Mouse (Mus musculus) testis, adult 2 months (tissue): ENCODE measurements around the gene Clic4.

ENCODE experiments used
- CTCF ChIP-seq: fragments of 200-500 bp; IDR thresholded peaks from 2 replicates; pipeline ENCODE4 v1.5.1; 2012; ENCODE audit warnings: low read depth, mild to moderate bottlenecking, inconsistent platforms, low read length, moderate library complexity; ENCODE audit not compliant: control insufficient read depth, insufficient read depth, insufficient replicate concordance
- POLR2A ChIP-seq: fragments of 200-500 bp; IDR thresholded peaks from 2 replicates; pipeline ENCODE4 v1.6.1; 2012; ENCODE audit warnings: low read depth, mild to moderate bottlenecking, inconsistent platforms, low read length, moderate library complexity; ENCODE audit not compliant: control insufficient read depth

- TF ChIP-seq CTCF, result no peak
- no peak for TF ChIP-seq POLR2A
Measured at GRCm38 (mm10) chr4:135191604-135192003, 81.0 kb downstream of the Clic4 start.
